Mouse (Mus musculus) adrenal gland, postnatal 0 days (tissue): Measurements from ENCODE around the gene Tmed2. TPM values are rescaled to one million over a fixed set of nuclear protein-coding genes. Genes with fewer than 3 reads are reported as not detected.

ENCODE experiments used
- polyA plus RNA-seq: library from polyadenylated mRNA; unstranded; fragments of >200 nt; fragmentation: Nextera tagmentation; extraction: Ambion mirVana; gene quantifications from 2 replicates; pipeline ENCODE4 v1.2.1, GENCODE M21; 2015

Gene Tmed2
- polyA plus RNA-seq, result 318 and 430 TPM in 2 replicates

DNA sequence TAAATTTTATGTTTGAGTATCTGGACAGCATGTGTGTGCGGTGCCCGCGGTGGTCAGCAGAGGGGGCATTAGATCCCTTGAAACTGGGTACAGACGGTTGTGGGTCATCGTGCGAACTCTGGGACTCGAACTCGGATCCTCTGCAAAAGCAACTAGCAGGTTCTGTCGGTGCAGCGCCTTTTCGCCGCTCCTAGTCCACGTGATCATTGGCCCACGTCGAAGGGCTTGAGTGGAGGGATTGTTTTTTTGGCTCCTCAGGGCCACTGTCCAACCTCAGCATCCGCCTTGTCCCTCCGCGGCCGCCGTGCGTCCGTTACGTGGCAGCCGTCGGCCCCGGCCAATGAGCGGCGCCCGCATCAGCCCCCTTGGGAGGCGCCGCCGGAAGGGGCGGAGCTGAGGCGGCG lies at the start of gene Tmed2:
Gene Tmed2 (plus strand): TSS at position 313 of the 404 bp plus-strand sequence.

DNA sequence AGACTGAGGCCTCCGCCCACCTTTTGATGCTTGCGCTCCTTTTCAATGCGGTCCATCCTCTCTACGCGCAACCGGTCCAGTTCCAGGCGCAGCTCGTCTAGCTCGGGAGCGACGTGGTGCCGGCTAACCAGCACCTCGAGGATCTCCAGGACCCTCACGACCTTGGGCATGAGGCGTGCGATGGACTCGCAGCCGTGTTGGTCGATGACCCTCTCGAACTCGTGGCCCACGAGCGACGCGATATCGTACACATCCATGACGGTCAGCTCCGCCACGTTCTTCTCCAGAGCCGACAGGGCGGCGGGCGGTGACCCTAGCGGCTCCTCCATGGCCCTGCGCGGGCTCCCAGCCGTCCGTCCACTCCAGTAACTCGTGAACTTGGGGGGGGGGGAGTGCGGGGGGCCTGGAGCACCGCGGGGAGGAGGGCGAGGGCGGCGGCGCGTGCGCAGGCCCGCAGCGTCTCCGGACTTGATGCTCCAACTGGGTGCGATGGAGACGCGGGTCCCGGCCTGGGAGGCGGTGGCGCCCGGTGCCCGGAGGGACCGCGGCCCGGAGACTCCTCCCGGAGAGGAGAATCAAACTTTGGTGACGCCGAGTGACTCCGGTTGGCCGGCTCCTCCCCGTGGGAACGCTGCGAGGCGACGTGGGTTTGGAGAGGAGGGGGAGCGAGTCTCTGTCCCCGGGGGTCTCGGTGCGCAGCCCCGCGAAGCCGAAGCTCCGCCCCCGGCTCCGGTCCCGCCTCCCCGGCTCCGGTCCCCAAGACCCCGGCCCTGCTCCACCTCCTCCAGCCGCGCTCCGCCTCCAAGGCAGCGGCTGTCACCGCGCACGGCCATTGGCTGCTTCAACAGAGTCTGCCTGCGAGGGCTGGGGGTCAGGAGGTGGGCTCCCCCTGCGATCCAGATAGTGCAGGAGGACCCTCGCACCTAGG lies 9.6 kb upstream of the Tmed2 start, which contains the start of gene Rilpl1:
Gene Rilpl1 (minus strand): TSS at position 737 of the 928 bp plus-strand sequence.

DNA sequence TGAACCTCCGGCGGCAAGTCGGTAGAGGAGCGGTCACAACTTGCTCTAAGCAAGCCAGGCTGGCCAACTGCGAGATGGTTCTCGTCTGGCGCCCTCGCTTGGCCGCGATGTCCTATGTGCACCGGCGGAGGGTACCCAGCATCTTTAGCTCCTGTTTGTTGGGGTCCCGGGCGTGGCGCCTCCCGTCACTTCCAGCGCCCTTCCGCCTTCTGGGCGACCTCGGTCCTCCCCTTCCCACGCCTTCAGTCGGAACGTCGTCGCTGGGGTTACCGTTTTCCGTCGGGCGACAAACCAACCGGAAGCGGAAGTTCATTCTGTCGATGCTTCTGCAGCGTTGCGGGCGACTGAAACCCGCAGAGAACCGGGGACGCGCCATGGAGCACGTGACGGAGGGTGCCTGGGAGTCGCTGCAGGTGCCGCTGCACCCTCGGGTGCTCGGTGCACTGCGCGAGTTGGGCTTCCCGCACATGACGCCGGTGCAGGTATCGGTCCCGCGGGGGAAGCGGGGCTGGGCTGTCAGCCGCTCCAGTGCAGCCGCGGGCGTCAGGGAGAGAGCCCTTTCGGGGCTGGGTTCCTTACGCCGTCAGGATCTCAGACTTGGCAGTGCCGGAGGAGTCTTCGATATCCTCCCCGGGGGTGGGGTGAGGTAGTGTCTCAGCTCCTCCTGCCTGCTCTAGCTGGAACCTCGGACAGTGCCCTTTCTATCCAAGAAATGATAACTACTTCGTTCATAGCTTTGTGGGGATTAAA lies 12.2 kb downstream of the Tmed2 start, which contains the start of gene Ddx55:
Gene Ddx55 (plus strand): TSS at position 307 of the 750 bp plus-strand sequence.

DNA sequence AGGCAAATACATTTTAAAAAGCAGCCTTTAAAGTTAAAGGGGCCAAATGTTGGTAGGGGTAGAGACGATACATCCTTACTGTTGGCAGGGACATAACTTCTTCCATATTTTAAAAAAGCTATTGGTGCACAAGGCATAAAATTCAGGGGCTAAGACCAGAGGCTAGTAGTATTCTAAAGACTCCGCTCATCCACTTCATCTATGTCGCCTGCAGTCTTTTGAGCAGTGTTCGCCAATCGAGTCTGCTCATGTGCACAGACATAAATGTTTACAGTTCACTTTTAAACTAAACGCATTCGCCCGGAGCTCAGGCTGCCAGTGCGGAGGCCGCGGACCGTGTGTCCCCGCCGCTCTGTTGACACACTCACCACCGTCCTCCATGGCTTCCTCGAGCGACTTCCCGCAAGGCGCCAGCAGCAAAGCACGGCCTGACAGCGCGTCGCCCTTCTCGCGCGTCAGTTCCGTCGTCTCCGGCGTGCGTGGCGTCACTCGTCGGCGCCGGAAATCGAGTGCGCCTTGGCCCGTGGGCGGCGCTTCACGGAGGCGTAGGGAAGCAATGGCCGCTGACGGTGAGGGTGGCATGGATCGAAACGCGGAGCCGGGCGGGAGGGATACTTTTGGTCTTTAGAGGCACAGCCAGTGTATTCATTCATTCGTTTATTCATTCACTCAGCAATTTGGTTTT lies 38.3 kb downstream of the Tmed2 start, which contains the start of the genes Eif2b1 and Gtf2h3:
Gene Eif2b1 (minus strand): TSS at position 499 of the 685 bp plus-strand sequence.
Gene Gtf2h3 (plus strand): TSS at position 508 of the 685 bp plus-strand sequence.

Other genes with a start within 250 kb of the Tmed2 start
- 5.1 and 5.5 TPM in 2 replicates for gene Mphosph9, start 212.7 kb upstream of the Tmed2 start, polyA plus RNA-seq
- gene 2810006K23Rik, start 212.6 kb upstream of the Tmed2 start, polyA plus RNA-seq, result 13.7 and 15.7 TPM in 2 replicates
- gene Cdk2ap1, start 177.6 kb upstream of the Tmed2 start, polyA plus RNA-seq, result 91.9 and 124 TPM in 2 replicates
- gene Sbno1, start 114.7 kb upstream of the Tmed2 start, polyA plus RNA-seq, result 32.4 and 48.5 TPM in 2 replicates
- 35.3 and 63.5 TPM in 2 replicates for gene Kmt5a, start 100.8 kb upstream of the Tmed2 start, polyA plus RNA-seq
- 43.9 and 45.9 TPM in 2 replicates for gene Rilpl2, start 62.3 kb upstream of the Tmed2 start, polyA plus RNA-seq
- 10.2 and 10.6 TPM in 2 replicates for gene Snrnp35, start 57.6 kb upstream of the Tmed2 start, polyA plus RNA-seq
- 16.7 and 18.7 TPM in 2 replicates for gene Rilpl1, start 9.3 kb upstream of the Tmed2 start, polyA plus RNA-seq
- gene Ddx55, start 12.2 kb downstream of the Tmed2 start, polyA plus RNA-seq, result 6.5 and 8.2 TPM in 2 replicates
- 45.0 and 67.7 TPM in 2 replicates for gene Eif2b1, start 38.4 kb downstream of the Tmed2 start, polyA plus RNA-seq
- 21.0 and 33.0 TPM in 2 replicates for gene Gtf2h3, start 38.4 kb downstream of the Tmed2 start, polyA plus RNA-seq
- 14.9 and 30.9 TPM in 2 replicates for gene Atp6v0a2, start 87.9 kb downstream of the Tmed2 start, polyA plus RNA-seq
- gene Dnah10, start 184.4 kb downstream of the Tmed2 start, polyA plus RNA-seq, result 0.08 and 0.12 TPM in 2 replicates